Mouse (Mus musculus) fibroblast of lung, adult 2 months (primary cell): ENCODE results near the gene Coro2a.

Experiments
- DNase-seq: peaks from one replicate; pipeline ENCODE4 v3.0.0-alpha.2; 2011; ENCODE audit warnings: low read depth

Gene Coro2a

GRCm38 (mm10) chr4:46558672-46559667 is 43.0 kb downstream of the Coro2a start:
- DNase-seq: no peak

GRCm38 (mm10) chr4:46556933-46557332 is 45.1 kb downstream of the Coro2a start:
- DNase-seq: no peak

- no peak for DNase-seq
Observed at GRCm38 (mm10) chr4:46555762-46556161, 46.2 kb downstream of the Coro2a start.

GRCm38 (mm10) chr4:46554295-46555069 is 47.5 kb downstream of the Coro2a start:
- DNase-seq: no peak

- no peak for DNase-seq
Observed at GRCm38 (mm10) chr4:46553864-46554263, 48.1 kb downstream of the Coro2a start.

- no peak for DNase-seq
Observed at GRCm38 (mm10) chr4:46550406-46550805, 51.6 kb downstream of the Coro2a start.

- DNase-seq: no peak
Observed at GRCm38 (mm10) chr4:46549979-46550378, 52.0 kb downstream of the Coro2a start.

- no peak for DNase-seq
Observed at GRCm38 (mm10) chr4:46546709-46547108, 55.3 kb downstream of the Coro2a start.

- DNase-seq: no peak
Observed at GRCm38 (mm10) chr4:46545498-46545897, 56.5 kb downstream of the Coro2a start.

GRCm38 (mm10) chr4:46544313-46544712 is 57.7 kb downstream of the Coro2a start:
- DNase-seq: no peak

GRCm38 (mm10) chr4:46543366-46544050 is 58.5 kb downstream of the Coro2a start:
- no peak for DNase-seq

- no peak for DNase-seq
Observed at GRCm38 (mm10) chr4:46541707-46542106, 60.3 kb downstream of the Coro2a start.

- no peak for DNase-seq
Observed at GRCm38 (mm10) chr4:46539167-46539566, 62.8 kb downstream of the Coro2a start.

GRCm38 (mm10) chr4:46535840-46536361 is 66.1 kb downstream of the Coro2a start, which contains the start of gene Trim14:
Gene Trim14 (minus strand): TSS chr4:46536141.
- DNase-seq: no peak

GRCm38 (mm10) chr4:46535094-46535830 is 66.7 kb downstream of the Coro2a start:
- no peak for DNase-seq

- no peak for DNase-seq
Observed at GRCm38 (mm10) chr4:46533934-46534720, 67.9 kb downstream of the Coro2a start.

- no peak for DNase-seq
Observed at GRCm38 (mm10) chr4:46532926-46533325, 69.1 kb downstream of the Coro2a start.

GRCm38 (mm10) chr4:46532511-46532910 is 69.5 kb downstream of the Coro2a start:
- DNase-seq: no peak

GRCm38 (mm10) chr4:46529722-46530121 is 72.3 kb downstream of the Coro2a start:
- DNase-seq: no peak

GRCm38 (mm10) chr4:46527558-46527926 is 74.5 kb downstream of the Coro2a start:
- DNase-seq: no peak
